Mouse (Mus musculus) thymus, adult 2 months (tissue): Measurements from ENCODE around the gene Rasa3.

ENCODE experiments used
- CTCF ChIP-seq: fragments of 200-500 bp; IDR thresholded peaks from 2 replicates; pipeline ENCODE4 v1.5.1; 2012; ENCODE audit warnings: mild to moderate bottlenecking, control low read depth, low read length, moderate library complexity, borderline replicate concordance; ENCODE audit not compliant: control insufficient read depth, poor library complexity, insufficient read depth; ENCODE audit errors: extremely low read depth
- POLR2A ChIP-seq: fragments of 200-500 bp; IDR thresholded peaks from 2 replicates; pipeline ENCODE4 v1.6.1; 2012; ENCODE audit warnings: mild to moderate bottlenecking, low read length, control low read depth, moderate library complexity; ENCODE audit not compliant: control insufficient read depth, poor library complexity, insufficient read depth; ENCODE audit errors: extremely low read depth

DNA sequence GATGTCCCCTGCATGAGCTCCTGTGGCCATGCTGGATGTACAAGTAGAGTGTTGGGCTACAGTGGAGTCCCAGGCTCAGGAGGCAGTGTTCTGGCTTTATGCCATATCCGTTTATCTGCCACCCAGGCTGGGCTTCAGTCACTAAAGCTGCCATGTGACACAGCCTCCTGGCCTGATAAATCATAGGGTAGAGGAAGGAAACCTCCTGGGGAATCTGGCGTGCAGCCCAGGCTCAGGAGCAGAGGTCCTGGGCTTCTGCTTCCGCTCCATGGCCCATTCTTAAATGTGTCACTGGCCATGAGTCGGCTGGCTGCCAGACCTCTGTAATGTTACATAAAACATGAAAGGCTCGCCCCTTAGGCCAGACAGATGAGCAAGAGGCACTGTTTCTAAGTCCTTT lies 146.5 kb downstream of the Rasa3 start:
- TF ChIP-seq CTCF (no peak), POLR2A (no peak)
